Mouse (Mus musculus) macrophage (primary cell): ENCODE data around the gene Diexf. TPM values are rescaled to one million over a fixed set of nuclear protein-coding genes. Genes with fewer than 3 reads are reported as not detected.

Source experiments
- polyA plus RNA-seq: library from polyadenylated mRNA; stranded (reverse); fragments of 250-400 nt; gene quantifications from 3 replicates; pipeline ENCODE4 v1.2.4, GENCODE M21; 2018; ENCODE audit warnings: inconsistent platforms

The Diexf gene
- polyA plus RNA-seq, 1 experiment from 2014 or later: 6.4 TPM

Other genes with a start within 250 kb of the Diexf start
- not detected in 3 replicates for gene Syt14, start 94.5 kb downstream of the Diexf start, polyA plus RNA-seq
- not detected in 3 replicates for gene Irf6, start 22.8 kb upstream of the Diexf start, polyA plus RNA-seq
- 4.8 to 6.7 TPM (median 4.8 TPM) in 3 replicates for gene A130010J15Rik, start 37.8 kb upstream of the Diexf start, polyA plus RNA-seq
- gene Traf3ip3, start 71.4 kb upstream of the Diexf start, polyA plus RNA-seq: 10.8 to 32.5 TPM (median 15.4 TPM) in 3 replicates
- 0.05 TPM in 1 of 3 replicates, not detected in the others for gene Lamb3, start 77.4 kb upstream of the Diexf start, polyA plus RNA-seq
- 0.29 to 0.38 TPM in 2 of 3 replicates, not detected in the other for gene Hsd11b1, start 133.8 kb upstream of the Diexf start, polyA plus RNA-seq
- gene G0s2, start 142.9 kb upstream of the Diexf start, polyA plus RNA-seq: 0.43 TPM in 1 of 3 replicates, not detected in the others
- gene Camk1g, start 240.0 kb upstream of the Diexf start, polyA plus RNA-seq: not detected in 3 replicates